Mouse (Mus musculus) liver, embryonic 16.5 days (tissue): ENCODE measurements at regions not wholly inside any gene's neighbourhood (a gene's known extent, or its start where the extent isn't known, plus 50 kb on each side); places are given as distances from the start of the nearest gene placed in this dataset.

ENCODE experiments used
- ATAC-seq: fragments of 200-750 bp; cut with Nextera tagmentation; 2 replicates; pipeline ENCODE4 v1.8.0; 2017; ENCODE audit warnings: low read depth, mild to moderate bottlenecking, moderate number of reproducible peaks, moderate library complexity
- H3K27ac ChIP-seq: fragments of 300-500 bp; sonication (generic); 2 replicates; pipeline ENCODE4 v1.5.1; 2014; ENCODE audit warnings: mild to moderate bottlenecking, low read length
- H3K27me3 ChIP-seq: fragments of 300-500 bp; sonication (generic); 2 replicates; pipeline ENCODE4 v1.6.1; 2014; ENCODE audit warnings: low read depth, low read length, mixed read lengths; ENCODE audit not compliant: control insufficient read depth, insufficient read depth
- H3K36me3 ChIP-seq: fragments of 300-500 bp; sonication (generic); 2 replicates; pipeline ENCODE4 v1.6.1; 2014; ENCODE audit warnings: mild to moderate bottlenecking; ENCODE audit not compliant: control insufficient read depth, insufficient read depth
- H3K4me1 ChIP-seq: fragments of 300-500 bp; sonication (generic); 2 replicates; pipeline ENCODE4 v1.6.1; 2014; ENCODE audit warnings: low read depth, low read length, mixed read lengths; ENCODE audit not compliant: control insufficient read depth
- H3K4me2 ChIP-seq: fragments of 300-500 bp; sonication (generic); 2 replicates; pipeline ENCODE4 v1.6.1; 2014; ENCODE audit warnings: low read depth, low read length, mixed read lengths
- H3K4me3 ChIP-seq: fragments of 300-500 bp; sonication (generic); 2 replicates; pipeline ENCODE4 v1.5.1; 2014; ENCODE audit warnings: low read depth, mild to moderate bottlenecking, low read length
- H3K9ac ChIP-seq: fragments of 300-500 bp; sonication (generic); 2 replicates; pipeline ENCODE4 v1.6.1; 2014; ENCODE audit warnings: low read depth, low read length
- H3K9me3 ChIP-seq: fragments of 300-500 bp; sonication (generic); replicated peaks from 2 replicates; pipeline ENCODE4 v1.6.1; 2016; ENCODE audit warnings: low read length; ENCODE audit not compliant: control insufficient read depth
- WGBS: fragments of 180-500 bp; shearing (Covaris S2); extraction: QIAGEN DNeasy Blood & Tissue Kit; methylation state at CpG from one replicate; pipeline ENCODE4 v1.1.7; 2014; ENCODE audit not compliant: insufficient replicate concordance; 5-methylcytosine and 5-hydroxymethylcytosine counted together

DNA sequence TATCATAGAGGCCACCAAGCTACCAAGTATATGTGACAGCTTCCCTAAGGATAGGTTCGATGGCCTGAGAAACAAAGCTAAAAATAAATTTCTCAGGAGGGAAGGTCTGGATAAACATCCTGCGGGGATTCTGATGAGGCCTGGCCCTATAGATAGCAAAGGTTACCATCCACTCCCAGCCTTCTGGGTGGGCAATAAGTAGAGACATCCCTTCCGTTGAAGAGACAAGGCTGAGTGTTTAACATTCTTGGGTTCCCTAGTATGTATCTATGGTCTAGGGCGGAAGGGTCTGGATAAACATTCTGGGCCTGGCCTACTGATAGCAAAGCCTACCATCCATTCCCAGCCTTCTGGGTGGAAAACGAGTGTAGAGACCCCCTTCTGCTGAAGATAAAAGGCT lies 180.5 kb upstream of the Dlk1 start:
- Histone ChIP-seq H3K9ac (no peak overlapping the region), H3K4me3 (no peak overlapping the region), H3K4me1 (no peaks in the 10 kb centered on the region), H3K36me3 (no peaks in the 10 kb centered on the region), H3K9me3 (no peaks in the 10 kb centered on the region), H3K27ac (no peak overlapping the region), H3K27me3 (no peaks in the 10 kb centered on the region), H3K4me2 (no peak overlapping the region)
- WGBS = 44% methylated on average over 5 of the region's 5 CpGs
- no peak for ATAC-seq

DNA sequence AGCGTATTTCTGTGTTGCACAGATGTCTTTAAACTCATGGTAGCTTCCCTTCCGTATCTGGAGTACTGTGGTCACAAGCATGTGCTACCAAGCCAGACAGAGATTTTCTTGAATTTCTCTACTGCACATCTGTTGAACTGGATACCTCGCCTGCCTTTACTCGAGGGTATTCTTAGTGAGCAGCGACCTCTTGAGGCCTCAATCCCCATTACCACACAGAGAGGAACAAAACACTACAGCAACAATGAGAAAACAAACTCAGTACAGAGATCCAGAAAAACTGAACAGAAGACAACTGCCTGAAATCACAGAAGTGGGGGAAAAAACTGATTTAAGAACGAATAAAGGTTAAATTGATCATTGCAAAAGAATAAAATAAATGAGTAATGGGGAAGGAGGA lies 137.8 kb upstream of the Dlk1 start:
- Histone ChIP-seq H3K27me3 (no peaks in the 10 kb centered on the region), H3K4me1 (no peaks in the 10 kb centered on the region), H3K27ac (no peak overlapping the region), H3K4me2 (no peak overlapping the region), H3K4me3 (no peak overlapping the region), H3K9me3 (no peaks in the 10 kb centered on the region), H3K9ac (no peak overlapping the region), H3K36me3 (no peaks in the 10 kb centered on the region)
- ATAC-seq = no peak
- WGBS = 17% methylated on average over 6 of the region's 6 CpGs

DNA sequence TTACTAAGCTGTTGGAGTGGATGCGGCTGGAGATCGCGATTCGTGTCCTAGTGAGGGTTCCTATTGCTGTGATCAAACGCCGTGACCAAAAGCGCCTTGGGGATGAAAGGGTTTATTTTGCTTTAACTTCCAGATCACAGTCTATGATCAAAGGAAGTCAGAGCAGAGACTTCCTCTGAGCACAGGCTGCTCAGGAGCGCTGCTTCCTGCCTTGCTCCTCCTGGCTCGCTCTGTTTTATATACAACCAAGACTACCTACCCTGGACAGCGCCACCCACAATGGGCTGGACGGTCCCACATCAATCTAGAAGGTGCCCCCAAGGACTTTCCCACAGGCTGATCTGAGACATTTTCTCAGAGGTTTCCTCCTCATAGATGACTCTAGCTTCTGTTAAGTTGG lies 126.6 kb upstream of the Dlk1 start:
- no peaks in the 10 kb centered on the region for H3K4me1 ChIP-seq
- WGBS = 49% methylated on average over 11 of the region's 11 CpGs
- H3K4me3 ChIP-seq = no peak overlapping the region
- ATAC-seq = no peak
- H3K4me2 ChIP-seq = no peak overlapping the region
- no peaks in the 10 kb centered on the region for H3K27me3 ChIP-seq
- no peak overlapping the region for H3K27ac ChIP-seq
- H3K9ac ChIP-seq = no peak overlapping the region
- H3K9me3 ChIP-seq = no peaks in the 10 kb centered on the region
- H3K36me3 ChIP-seq = no peaks in the 10 kb centered on the region

DNA sequence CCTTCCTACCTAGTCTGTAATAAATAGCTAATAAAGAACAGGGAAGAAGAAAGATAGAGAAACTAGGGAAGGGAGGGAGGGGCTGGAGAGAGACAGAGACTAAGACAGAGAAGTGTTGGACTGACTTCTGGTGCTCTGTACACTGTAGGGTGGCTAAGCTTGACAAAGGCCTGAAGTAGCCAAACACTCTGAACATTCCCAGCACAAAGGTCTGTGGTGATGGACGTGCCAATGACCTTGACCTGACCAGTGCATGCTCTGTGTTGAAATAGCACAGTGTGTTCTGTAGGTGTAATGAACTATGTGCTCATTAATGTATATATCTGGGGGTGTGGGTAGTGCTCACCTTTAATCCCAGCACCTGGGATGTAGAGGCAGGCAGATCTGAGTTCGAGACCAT lies 81.3 kb upstream of the Dlk1 start:
- no peak overlapping the region for H3K9ac ChIP-seq
- H3K27me3 ChIP-seq = no peaks in the 10 kb centered on the region
- no peaks in the 10 kb centered on the region for H3K4me1 ChIP-seq
- H3K4me2 ChIP-seq = no peak overlapping the region
- H3K4me3 ChIP-seq = no peak overlapping the region
- peak; percentile 60 for ATAC-seq
- no peaks in the 10 kb centered on the region for H3K9me3 ChIP-seq
- no peak overlapping the region for H3K27ac ChIP-seq
- H3K36me3 ChIP-seq = no peaks in the 10 kb centered on the region
- 47% methylated on average over 2 of the region's 2 CpGs for WGBS

DNA sequence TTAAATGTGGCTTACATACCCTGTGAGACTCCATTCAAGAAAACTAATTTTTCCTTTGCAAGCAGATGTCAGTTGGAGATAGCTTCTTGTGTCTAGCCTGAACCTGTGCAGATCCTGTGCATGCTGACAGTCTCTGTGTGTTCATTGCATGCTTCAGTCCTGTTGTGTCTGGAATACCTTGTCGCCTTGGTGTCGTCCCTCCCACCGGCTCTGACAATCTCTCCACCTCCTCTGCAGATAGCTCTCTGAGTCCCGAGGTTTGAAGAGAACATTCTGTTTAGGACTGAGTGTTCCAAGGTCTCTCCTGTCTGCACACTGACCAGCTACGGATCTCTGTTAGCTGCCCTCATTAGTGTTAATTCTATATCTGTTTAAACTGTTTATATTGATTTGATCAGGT lies 66.8 kb upstream of the Dlk1 start:
- no peak overlapping the region for H3K9ac ChIP-seq

DNA sequence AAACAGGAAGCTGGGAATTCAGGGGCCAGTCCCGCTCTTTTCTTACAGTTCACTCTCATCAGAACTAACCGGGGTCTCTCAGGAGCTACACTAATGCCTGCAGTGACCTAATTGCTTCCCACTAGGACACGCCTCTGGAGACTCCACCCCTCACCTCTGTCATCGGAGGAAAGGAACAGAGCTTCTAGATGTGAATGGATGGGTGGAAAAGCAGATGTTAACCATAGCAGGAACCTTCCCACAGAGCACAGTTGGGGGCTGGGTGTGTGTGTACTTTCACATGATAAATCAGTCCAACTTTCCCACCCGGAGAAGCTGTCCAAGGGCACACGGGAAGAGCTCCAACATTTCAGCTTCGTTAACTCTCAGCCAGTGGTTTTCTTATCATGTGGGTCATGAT lies 63.8 kb upstream of the Dlk1 start:
- 35% methylated on average over 7 of the region's 7 CpGs for WGBS
- no peak overlapping the region for H3K27ac ChIP-seq
- no peak for ATAC-seq
- no peaks in the 10 kb centered on the region for H3K9me3 ChIP-seq
- H3K4me1 ChIP-seq = no peaks in the 10 kb centered on the region
- no peaks in the 10 kb centered on the region; the same call in 1 of the 2 replicates for H3K27me3 ChIP-seq
- H3K4me2 ChIP-seq = no peak overlapping the region
- H3K36me3 ChIP-seq = no peaks in the 10 kb centered on the region
- no peak overlapping the region for H3K4me3 ChIP-seq
- H3K9ac ChIP-seq = no peak overlapping the region

More for the DNA sequence above, 66.8 kb upstream of the Dlk1 start:
- Histone ChIP-seq H3K27ac (no peak overlapping the region), H3K4me2 (no peak overlapping the region), H3K27me3 (no peaks in the 10 kb centered on the region), H3K4me3 (no peak overlapping the region), H3K4me1 (no peaks in the 10 kb centered on the region), H3K36me3 (no peaks in the 10 kb centered on the region), H3K9me3 (no peaks in the 10 kb centered on the region)
- no peak for ATAC-seq
- WGBS = 55% methylated on average over 5 of the region's 5 CpGs

DNA sequence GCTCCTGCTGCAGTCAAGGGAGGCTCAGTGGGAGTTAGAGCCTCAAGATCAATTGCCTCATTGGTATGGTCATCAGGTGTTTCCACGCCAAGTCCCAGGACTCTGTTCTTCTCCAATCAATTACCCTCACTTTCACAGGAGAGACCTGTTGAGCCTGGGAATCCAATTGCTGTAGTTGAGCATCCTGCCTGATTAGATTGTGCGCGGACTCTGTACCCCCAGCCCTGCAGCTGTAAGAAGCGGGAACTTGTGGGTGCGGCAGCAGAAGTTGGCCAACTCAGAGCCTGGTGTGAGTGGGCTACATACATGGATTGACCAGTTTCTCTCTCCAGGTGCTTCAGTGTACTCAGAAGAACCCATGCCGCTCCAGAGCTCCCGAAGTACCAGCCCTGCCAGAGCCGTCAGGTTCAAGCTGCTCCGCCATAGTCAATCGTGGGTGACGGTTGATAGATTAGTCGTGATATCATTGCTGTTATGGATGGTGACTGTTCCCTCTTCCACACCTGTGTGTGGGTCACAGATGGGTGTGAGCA lies 62.2 kb upstream of the Dlk1 start:
- H3K27me3 ChIP-seq = no peaks in the 10 kb centered on the region; the same call in 1 of the 2 replicates
- no peaks in the 10 kb centered on the region for H3K36me3 ChIP-seq
- no peaks in the 10 kb centered on the region for H3K9me3 ChIP-seq
- H3K9ac ChIP-seq = no peak overlapping the region
- no peak overlapping the region for H3K4me3 ChIP-seq
- 75% methylated on average over 12 of the region's 12 CpGs for WGBS
- H3K4me1 ChIP-seq = no peaks in the 10 kb centered on the region
- H3K4me2 ChIP-seq = no peak overlapping the region
- no peak for ATAC-seq
- no peak overlapping the region for H3K27ac ChIP-seq

DNA sequence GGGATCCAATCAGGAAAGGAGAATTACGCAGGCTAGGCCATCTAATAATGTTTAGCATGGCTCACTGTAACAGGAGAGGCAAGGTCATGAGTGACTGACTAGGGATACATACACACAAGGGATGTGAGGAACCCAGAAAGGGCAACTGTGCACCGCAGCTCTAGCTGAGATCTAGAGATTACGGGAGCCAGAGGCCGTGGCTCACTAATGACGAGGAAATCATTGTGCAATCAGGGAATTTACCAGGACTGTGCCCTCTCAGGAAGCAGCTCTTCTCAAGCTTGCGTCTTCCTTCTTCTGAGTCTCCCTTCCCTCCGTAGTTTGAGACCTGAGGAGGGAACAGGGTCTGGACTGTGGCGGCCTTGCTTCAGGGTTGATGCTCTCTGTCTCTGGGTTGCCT lies 61.6 kb upstream of the Dlk1 start:
- whole genome bisulfite sequencing = 29% methylated on average over 8 of the region's 8 CpGs
- H3K4me1 ChIP-seq = no peaks in the 10 kb centered on the region
- ATAC-seq = no peak
- no peak overlapping the region for H3K4me3 ChIP-seq
- H3K27ac ChIP-seq = no peak overlapping the region
- no peaks in the 10 kb centered on the region for H3K9me3 ChIP-seq
- no peak overlapping the region for H3K4me2 ChIP-seq
- H3K9ac ChIP-seq = no peak overlapping the region
- no peaks in the 10 kb centered on the region; the same call in 1 of the 2 replicates for H3K27me3 ChIP-seq
- no peaks in the 10 kb centered on the region for H3K36me3 ChIP-seq

DNA sequence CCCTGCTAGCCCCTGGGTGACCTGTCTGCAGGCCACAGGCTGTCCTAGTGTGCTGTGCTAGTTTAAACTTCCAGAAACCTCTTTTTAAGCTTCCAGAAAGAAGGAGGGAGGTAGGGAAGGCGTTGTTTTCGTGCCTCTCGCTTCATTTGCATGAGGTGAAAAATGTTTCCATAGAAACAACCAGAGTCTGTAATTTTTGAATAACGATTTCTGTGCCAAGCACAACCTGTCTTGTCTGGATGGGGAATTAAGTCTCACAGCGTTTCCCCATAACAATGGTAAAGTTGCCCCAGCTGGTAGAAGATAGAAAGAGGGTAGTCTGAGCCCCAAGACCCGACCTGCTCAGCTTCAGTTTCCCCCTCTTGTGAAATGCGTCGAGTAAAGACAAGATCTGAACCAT lies 59.3 kb upstream of the Dlk1 start:
- H3K4me3 ChIP-seq = no peak overlapping the region
- H3K4me1 ChIP-seq = no peaks in the 10 kb centered on the region
- no peak overlapping the region for H3K4me2 ChIP-seq
- no peak overlapping the region for H3K27ac ChIP-seq
- H3K9me3 ChIP-seq = no peaks in the 10 kb centered on the region
- 44% methylated on average over 8 of the region's 8 CpGs for WGBS
- no peak for ATAC-seq
- H3K9ac ChIP-seq = no peak overlapping the region
- H3K27me3 ChIP-seq = no peaks in the 10 kb centered on the region; the same call in 1 of the 2 replicates
- no peaks in the 10 kb centered on the region for H3K36me3 ChIP-seq
